Mouse (Mus musculus) hindbrain, embryonic 14.5 days (tissue): Measurements from ENCODE around the gene C1qtnf6. TPM values are rescaled to one million over a fixed set of nuclear protein-coding genes. Genes with fewer than 3 reads are reported as not detected.

Source experiments
- ATAC-seq: fragments of 200-750 bp; cut with Nextera tagmentation; 2 replicates; pipeline ENCODE4 v1.8.0; 2017; ENCODE audit warnings: moderate number of reproducible peaks, mild to moderate bottlenecking, moderate TSS enrichment, moderate library complexity; ENCODE audit not compliant: low FRiP score
- DNase-seq: peaks from one replicate; pipeline ENCODE4 v3.0.0-alpha.2; 2015; ENCODE audit warnings: low spot score
- H3K27ac ChIP-seq: fragments of 300-500 bp; sonication (generic); 2 replicates; pipeline ENCODE4 v1.5.1; 2014; ENCODE audit warnings: mild to moderate bottlenecking, moderate library complexity
- H3K27me3 ChIP-seq: fragments of 300-500 bp; sonication (generic); 2 replicates; pipeline ENCODE4 v1.6.1; 2014; ENCODE audit warnings: mild to moderate bottlenecking, low read length, mixed read lengths; ENCODE audit not compliant: control insufficient read depth, insufficient read depth
- H3K36me3 ChIP-seq: fragments of 300-500 bp; sonication (generic); replicated peaks from 2 replicates; pipeline ENCODE4 v1.6.1; 2014; ENCODE audit not compliant: control insufficient read depth, insufficient read depth
- H3K4me1 ChIP-seq: fragments of 300-500 bp; sonication (generic); replicated peaks from 2 replicates; pipeline ENCODE4 v1.6.1; 2014; ENCODE audit warnings: antibody characterized with exemption, low read length, mixed read lengths; ENCODE audit not compliant: control insufficient read depth, insufficient read depth
- H3K4me2 ChIP-seq: fragments of 300-500 bp; sonication (generic); replicated peaks from 2 replicates; pipeline ENCODE4 v1.6.1; 2014; ENCODE audit warnings: mild to moderate bottlenecking, moderate library complexity
- H3K4me3 ChIP-seq: fragments of 300-500 bp; sonication (generic); replicated peaks from 2 replicates; pipeline ENCODE4 v1.5.1; 2014; ENCODE audit warnings: mild to moderate bottlenecking, low read length
- H3K9ac ChIP-seq: fragments of 300-500 bp; sonication (generic); 2 replicates; pipeline ENCODE4 v1.6.1; 2014
- H3K9me3 ChIP-seq: fragments of 300-500 bp; sonication (generic); 2 replicates; pipeline ENCODE4 v1.6.1; 2016; ENCODE audit warnings: low read length; ENCODE audit not compliant: control insufficient read depth
- WGBS: fragments of 180-500 bp; shearing (Covaris S2); extraction: QIAGEN DNeasy Blood & Tissue Kit; methylation state at CpG from one replicate; pipeline ENCODE4 v1.1.7; 2014; 5-methylcytosine and 5-hydroxymethylcytosine counted together
- polyA plus RNA-seq: library from polyadenylated mRNA; unstranded; fragments of >200 nt; fragmentation: Nextera tagmentation; extraction: Ambion mirVana; gene quantifications from 2 replicates; pipeline ENCODE4 v1.2.1, GENCODE M21; 2014

Gene C1qtnf6
- polyA plus RNA-seq, 1 experiment from 2014 or later, result 9.5 TPM

DNA sequence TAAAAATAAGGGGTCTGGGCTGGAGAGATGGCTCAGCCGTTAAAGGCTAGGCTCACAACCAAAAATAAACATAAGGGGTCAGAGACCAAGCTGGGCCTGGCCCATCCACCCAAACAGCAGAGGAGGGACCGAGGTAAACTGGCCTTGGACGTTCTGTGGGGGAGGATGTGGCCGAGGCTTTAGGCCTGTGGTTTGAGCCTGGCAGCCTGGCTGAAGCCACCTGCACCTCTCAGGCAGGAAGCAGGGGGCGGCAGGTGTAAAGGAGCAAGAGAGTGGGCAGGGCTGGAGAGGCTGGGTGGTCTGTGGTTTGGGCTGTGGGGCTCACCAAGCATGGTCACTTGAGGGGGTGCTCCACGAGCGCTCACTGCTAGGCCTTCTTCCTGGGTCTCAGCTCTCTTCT, 19.3 kb downstream of the C1qtnf6 start:
- ATAC-seq, result no peak
- DNase-seq, result no peak
- H3K27ac ChIP-seq, result no peak overlapping the region
- no peak overlapping the region for H3K4me3 ChIP-seq
- no peak overlapping the region for H3K9ac ChIP-seq
- whole genome bisulfite sequencing, result 87% methylated on average over 7 of the region's 7 CpGs
- no peak overlapping the region for H3K4me2 ChIP-seq
- no peaks in the 10 kb centered on the region for H3K36me3 ChIP-seq
- H3K4me1 ChIP-seq, result peaks cover 12% of the 10 kb centered on the region
- H3K9me3 ChIP-seq, result no peaks in the 10 kb centered on the region
- H3K27me3 ChIP-seq, result no peaks in the 10 kb centered on the region

DNA sequence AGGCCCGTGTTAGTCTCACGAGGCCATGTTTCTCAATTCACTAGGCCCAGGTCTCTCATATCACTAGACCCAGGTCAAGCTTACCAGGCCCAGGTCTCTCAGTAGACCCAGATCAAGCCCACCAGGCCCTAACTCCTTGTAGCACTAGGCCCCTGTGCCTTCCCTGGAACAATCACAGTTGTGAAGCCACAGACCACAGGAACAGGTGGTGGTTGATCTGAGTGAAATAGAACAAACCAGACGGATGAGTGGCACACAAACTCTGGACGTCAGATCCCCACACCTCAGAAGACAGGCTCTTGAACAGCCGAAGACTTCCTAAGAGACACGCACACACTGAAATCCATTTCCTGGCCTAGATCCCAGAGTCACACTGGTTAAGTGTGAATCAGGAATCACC, 20.5 kb downstream of the C1qtnf6 start:
- Histone ChIP-seq H3K4me3 (no peak overlapping the region), H3K9me3 (no peaks in the 10 kb centered on the region), H3K36me3 (no peaks in the 10 kb centered on the region), H3K4me1 (peaks cover 12% of the 10 kb centered on the region), H3K27me3 (no peaks in the 10 kb centered on the region), H3K9ac (no peak overlapping the region), H3K27ac (no peak overlapping the region), H3K4me2 (no peak overlapping the region)
- DNase-seq (no peak), ATAC-seq (no peak)
- 95% methylated on average over 6 of the region's 6 CpGs for WGBS

DNA sequence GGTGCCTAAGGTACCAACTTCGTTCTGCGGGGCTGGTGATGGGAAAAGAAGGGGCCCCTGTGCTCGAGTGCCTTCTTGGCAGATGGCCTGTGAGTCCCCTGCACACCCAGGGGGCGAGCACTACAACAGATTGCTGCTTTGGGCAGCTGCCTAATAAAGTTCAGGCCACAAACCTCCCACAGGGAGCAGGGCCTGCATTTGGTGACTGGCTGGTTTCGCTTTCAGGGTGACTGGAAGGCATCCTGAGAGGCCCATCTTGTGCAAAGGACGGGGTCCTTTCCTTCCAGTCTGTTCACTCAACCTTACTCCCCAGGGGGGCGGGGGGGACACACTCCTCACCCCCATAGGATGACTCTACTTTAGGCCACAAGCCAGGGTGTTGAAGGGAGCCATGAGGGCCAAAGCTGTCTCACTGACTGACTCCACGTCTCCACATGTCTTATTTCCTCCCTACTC, 21.1 kb downstream of the C1qtnf6 start:
- Histone ChIP-seq H3K9ac (0 out of 2 replicates have a peak overlapping the region, but pooled peaks have one; percentile 20), H3K9me3 (peaks cover 1% of the 10 kb centered on the region; the same call in 1 of the 2 replicates), H3K4me1 (peaks cover 12% of the 10 kb centered on the region), H3K4me3 (no peak overlapping the region), H3K27ac (no peak overlapping the region), H3K27me3 (no peaks in the 10 kb centered on the region), H3K36me3 (no peaks in the 10 kb centered on the region), H3K4me2 (peak overlapping the region; percentile 24; the same call in 1 of the 2 replicates)
- no peak for DNase-seq
- 56% methylated on average over 8 of the region's 8 CpGs for WGBS
- no peak for ATAC-seq

DNA sequence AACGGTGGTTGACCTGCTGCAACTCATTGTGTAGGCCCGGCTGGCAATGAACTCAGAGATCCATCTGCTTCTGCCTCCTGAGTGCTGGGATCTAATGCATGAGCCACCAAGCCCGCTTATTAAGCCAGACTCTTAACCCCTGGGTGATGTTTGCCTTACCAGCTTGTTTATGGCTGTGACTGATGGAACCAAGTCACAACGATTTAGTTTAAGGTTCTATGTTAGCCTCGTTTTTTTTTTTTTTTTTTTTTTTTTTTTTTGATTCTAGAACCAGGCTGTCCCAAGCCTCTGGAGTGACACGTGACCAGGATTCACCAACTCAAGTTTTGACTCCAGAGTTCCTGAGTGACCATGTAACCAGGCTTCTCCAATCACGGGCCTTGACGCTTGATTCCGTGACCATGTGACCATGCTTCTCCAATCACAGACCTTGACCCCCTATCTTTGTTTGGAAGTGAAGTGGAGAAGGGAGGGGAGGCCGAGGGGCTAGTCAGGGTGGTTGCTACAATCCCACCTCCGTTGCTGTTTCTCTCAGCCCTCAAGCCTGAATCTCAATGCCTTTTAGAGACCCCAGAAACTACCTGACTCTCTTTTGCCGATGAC, 21.8 kb downstream of the C1qtnf6 start:
- Histone ChIP-seq H3K9me3 (peaks cover 7% of the 10 kb centered on the region; the same call in 1 of the 2 replicates), H3K4me1 (peaks cover 9% of the 10 kb centered on the region), H3K27ac (no peak overlapping the region), H3K4me3 (no peak overlapping the region), H3K4me2 (0 out of 2 replicates have a peak overlapping the region, but pooled peaks have one; percentile 24), H3K9ac (0 out of 2 replicates have a peak overlapping the region, but pooled peaks have one; percentile 20), H3K36me3 (no peaks in the 10 kb centered on the region), H3K27me3 (no peaks in the 10 kb centered on the region)
- WGBS, result 48% methylated on average over 12 of the region's 12 CpGs
- ATAC-seq, result no peak
- DNase-seq, result no peak

DNA sequence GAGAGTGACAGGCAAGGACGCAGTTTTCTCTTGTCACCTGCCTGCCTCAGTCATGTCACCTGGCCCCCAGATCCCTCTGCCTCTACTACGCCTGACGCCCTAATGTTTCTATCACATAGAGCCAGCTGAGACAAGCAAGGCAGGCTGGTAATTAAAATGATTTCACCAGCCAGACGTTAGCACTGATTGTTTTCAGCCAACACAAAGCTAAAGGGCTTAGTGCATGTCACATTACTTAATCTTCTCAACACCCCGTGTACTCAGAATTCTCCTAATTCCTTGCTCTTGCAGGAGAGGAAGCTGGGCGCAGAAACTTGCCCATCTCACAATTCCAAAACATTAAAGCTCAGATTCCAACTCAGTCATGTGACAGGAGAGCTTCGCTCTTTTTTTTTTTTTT, 22.8 kb downstream of the C1qtnf6 start:
- Histone ChIP-seq H3K4me1 (peaks cover 9% of the 10 kb centered on the region), H3K4me3 (no peak overlapping the region), H3K9ac (no peak overlapping the region), H3K36me3 (no peaks in the 10 kb centered on the region), H3K27me3 (no peaks in the 10 kb centered on the region), H3K9me3 (peaks cover 7% of the 10 kb centered on the region; the same call in 1 of the 2 replicates), H3K27ac (no peak overlapping the region), H3K4me2 (no peak overlapping the region)
- no peak for DNase-seq
- ATAC-seq, result no peak
- WGBS, result 64% methylated on average over 7 of the region's 7 CpGs

DNA sequence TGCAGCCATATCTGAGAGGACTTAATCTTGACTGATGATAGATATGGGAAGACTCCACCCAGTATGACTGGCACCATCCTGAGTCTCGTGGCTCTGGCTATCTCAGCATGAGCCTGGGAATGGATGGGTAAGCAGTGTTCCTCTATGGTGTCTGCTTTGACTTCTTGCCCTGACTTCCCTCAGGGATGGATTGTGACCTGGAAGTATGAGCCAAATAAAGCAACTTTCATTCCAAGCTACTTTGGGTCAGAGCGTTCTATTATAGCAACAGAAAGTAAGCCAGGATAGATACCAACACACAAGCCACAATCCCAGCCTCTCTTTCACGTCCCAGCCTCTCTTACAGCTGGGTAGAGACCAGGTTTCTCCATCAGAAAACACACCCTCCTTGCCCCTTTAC, 25.7 kb downstream of the C1qtnf6 start:
- no peak for DNase-seq
- Histone ChIP-seq H3K9ac (no peak overlapping the region), H3K36me3 (no peaks in the 10 kb centered on the region), H3K9me3 (peaks cover 7% of the 10 kb centered on the region; the same call in 1 of the 2 replicates), H3K4me1 (peaks cover 9% of the 10 kb centered on the region), H3K4me2 (no peak overlapping the region), H3K27me3 (no peaks in the 10 kb centered on the region), H3K27ac (no peak overlapping the region), H3K4me3 (no peak overlapping the region)
- WGBS, result 81% methylated on average over 3 of the region's 3 CpGs
- ATAC-seq, result no peak

DNA sequence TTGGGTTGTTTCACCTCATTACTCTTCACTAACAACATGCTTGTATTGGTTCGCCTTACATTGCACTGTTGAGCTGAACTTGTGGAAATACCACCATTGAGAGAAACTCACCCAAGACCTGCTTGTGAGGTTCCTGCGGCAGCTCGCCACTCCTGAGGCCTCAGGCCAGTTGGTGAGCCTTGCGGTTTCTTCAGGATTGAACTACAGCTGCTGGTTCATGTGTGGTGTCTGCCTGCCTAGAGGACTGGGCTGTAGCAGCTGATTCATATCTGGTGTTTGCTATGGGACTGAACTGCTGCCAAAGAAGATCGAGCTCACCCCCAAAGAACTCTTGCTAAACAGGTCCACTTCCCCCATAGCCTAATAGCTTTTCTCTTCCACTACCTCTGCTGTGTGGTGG, 26.4 kb downstream of the C1qtnf6 start:
- no peak overlapping the region for H3K27ac ChIP-seq

DNA sequence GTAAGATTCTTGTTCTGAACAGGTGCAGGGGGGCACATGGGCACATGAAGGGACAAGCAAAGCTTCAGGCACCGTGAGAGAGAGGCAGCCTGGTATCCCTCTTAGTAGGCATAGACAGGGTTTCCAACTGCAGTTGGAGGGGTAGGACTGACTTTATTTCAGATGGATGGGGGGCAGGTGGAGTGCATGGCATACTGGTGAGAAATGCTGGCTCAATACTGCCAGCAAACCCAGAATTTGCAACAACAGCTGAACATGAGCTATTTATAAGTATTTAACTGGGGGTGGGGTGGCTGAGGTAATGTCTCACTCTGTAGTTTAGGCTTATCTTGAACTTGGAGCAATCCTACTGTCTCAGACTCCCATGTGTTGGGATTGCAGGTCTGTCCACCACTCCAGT, 27.2 kb downstream of the C1qtnf6 start:
- Histone ChIP-seq H3K9ac (no peak overlapping the region), H3K9me3 (peaks cover 7% of the 10 kb centered on the region; the same call in 1 of the 2 replicates), H3K4me3 (no peak overlapping the region), H3K27me3 (no peaks in the 10 kb centered on the region), H3K36me3 (no peaks in the 10 kb centered on the region), H3K27ac (no peak overlapping the region), H3K4me2 (no peak overlapping the region), H3K4me1 (no peaks in the 10 kb centered on the region)
- DNase-seq, result no peak
- WGBS, result 85% methylated on average over 1 of the region's 1 CpGs
- ATAC-seq, result no peak

More for the DNA sequence above, 26.4 kb downstream of the C1qtnf6 start:
- H3K27me3 ChIP-seq, result no peaks in the 10 kb centered on the region
- H3K4me3 ChIP-seq, result no peak overlapping the region
- no peak for ATAC-seq
- no peak overlapping the region for H3K4me2 ChIP-seq
- peaks cover 7% of the 10 kb centered on the region; the same call in 1 of the 2 replicates for H3K9me3 ChIP-seq
- no peaks in the 10 kb centered on the region for H3K36me3 ChIP-seq
- peaks cover 4% of the 10 kb centered on the region for H3K4me1 ChIP-seq
- 92% methylated on average over 5 of the region's 5 CpGs for WGBS
- no peak overlapping the region for H3K9ac ChIP-seq
- no peak for DNase-seq

DNA sequence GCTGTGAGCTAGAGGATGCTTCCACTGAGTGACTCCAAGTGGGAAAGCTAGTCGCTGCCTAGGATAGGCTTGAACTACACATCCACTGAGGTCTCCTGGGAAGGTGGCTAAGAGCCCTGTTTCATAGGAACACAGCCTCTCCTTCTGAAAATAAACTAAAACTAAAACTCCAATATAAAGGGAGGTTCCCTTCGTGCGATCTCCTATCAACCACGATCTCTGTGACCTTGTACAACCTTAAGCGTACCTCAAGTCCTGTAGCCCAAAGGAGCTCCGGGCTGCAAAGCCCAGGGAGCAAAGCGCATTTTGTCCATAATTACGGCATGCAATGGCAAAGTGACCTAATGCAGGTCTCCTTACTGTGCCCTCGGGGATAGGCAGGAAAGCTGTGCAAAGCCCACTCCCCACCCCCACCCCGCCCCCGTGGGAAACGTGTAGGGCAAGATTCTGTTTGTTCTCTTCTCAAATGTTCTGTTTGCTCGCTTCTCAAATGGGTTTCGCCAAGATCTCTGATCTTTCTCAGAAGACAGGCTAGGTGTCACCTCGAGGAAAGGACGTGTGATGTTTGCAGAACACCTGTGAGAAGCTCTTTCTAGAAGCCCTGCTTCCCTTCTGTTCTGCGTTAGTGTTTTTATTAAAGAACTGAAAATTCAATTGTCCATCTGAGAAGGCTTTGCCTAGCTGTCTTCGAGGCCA, 28.6 kb downstream of the C1qtnf6 start:
- H3K4me3 ChIP-seq, result no peak overlapping the region
- ATAC-seq (no peak), DNase-seq (no peak)
- peaks cover 7% of the 10 kb centered on the region; the same call in 1 of the 2 replicates for H3K9me3 ChIP-seq
- no peaks in the 10 kb centered on the region for H3K36me3 ChIP-seq
- no peaks in the 10 kb centered on the region for H3K4me1 ChIP-seq
- H3K27ac ChIP-seq, result no peak overlapping the region
- 88% methylated on average over 18 of the region's 18 CpGs for WGBS
- H3K9ac ChIP-seq, result no peak overlapping the region
- no peaks in the 10 kb centered on the region for H3K27me3 ChIP-seq
- no peak overlapping the region for H3K4me2 ChIP-seq
